Mouse (Mus musculus): ENCODE measurements at regions not wholly inside any gene's neighbourhood (a gene's known extent, or its start where the extent isn't known, plus 50 kb on each side); places are given as distances from the start of the nearest gene placed in this dataset.

DNA sequence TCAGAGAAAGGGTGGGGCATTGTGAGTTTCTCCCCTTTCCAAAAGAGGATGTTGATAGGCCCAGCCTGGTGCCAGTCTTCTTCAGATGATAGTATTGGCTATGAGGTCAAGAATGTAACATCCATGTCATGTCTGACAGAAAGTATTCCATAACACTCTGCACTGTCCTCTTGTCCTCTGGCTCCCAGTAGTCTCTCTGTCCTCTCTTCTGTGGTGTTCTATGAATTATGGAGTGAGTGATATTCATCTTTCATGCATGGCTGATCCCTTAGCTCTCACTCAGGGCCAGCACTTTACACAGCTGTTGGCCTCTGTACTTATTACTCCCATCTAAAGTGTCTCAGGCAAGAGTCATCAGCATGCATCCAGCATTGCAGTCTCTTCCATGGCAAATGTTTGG lies 319.9 kb upstream of the Rasgrp1 start:
- Histone ChIP-seq H3K4me1 (ENCODE audit: control insufficient read depth in 2 of 2, insufficient read depth in 2 of 2, low read length in 2 of 2, poor library complexity in 1 of 2) (no peaks in the 10 kb centered on the region), H3K9ac (ENCODE audit: insufficient read depth, low read depth, low read length, poor library complexity, severe bottlenecking) (no peak overlapping the region), H3K4me3 (ENCODE audit: insufficient read depth in 1 of 2, low read depth in 1 of 2, low read length in 2 of 2, poor library complexity in 1 of 2, severe bottlenecking in 1 of 2) (no peak overlapping the region), H3K27ac (ENCODE audit: insufficient read depth, low read depth, low read length, poor library complexity, severe bottlenecking) (no peak overlapping the region), H3K36me3 (ENCODE audit: control insufficient read depth, insufficient read depth, low read length, poor library complexity, severe bottlenecking) (no peaks in the 10 kb centered on the region), H3K9me3 (ENCODE audit: control insufficient read depth, insufficient read depth, low read depth, low read length) (no peaks in the 10 kb centered on the region)
- DNase-seq (ENCODE audit: low read depth, low spot score), result no peak
- no peak for TF ChIP-seq HCFC1 (IDR thresholded peaks at IDR 0.05; ENCODE audit: borderline replicate concordance, insufficient read depth, low read length)
- TF ChIP-seq ZNF384 (IDR thresholded peaks at IDR 0.05; ENCODE audit: low read depth, low read length), result no peak
- TF ChIP-seq ZC3H11A (IDR thresholded peaks at IDR 0.05; ENCODE audit: borderline replicate concordance, low read depth, low read length), result no peak
- no peak for TF ChIP-seq MAFK (IDR thresholded peaks at IDR 0.05; ENCODE audit: insufficient read depth, low read depth, low read length)
- TF ChIP-seq CHD2 (IDR thresholded peaks at IDR 0.05; ENCODE audit: low read depth, low read length), result no peak
- in situ Hi-C loops (cut with MboI; ENCODE audit: low sequenced_read_pairs in 2 of 2, unreplicated experiment in 2 of 2), result no loop called here

- in situ Hi-C loops (cut with MboI; ENCODE audit: low sequenced_read_pairs in 2 of 2, unreplicated experiment in 2 of 2), result no loop called here
Measured at GRCm38 (mm10) chr2:117666528-117666927, 323.7 kb upstream of the Rasgrp1 start.

DNA sequence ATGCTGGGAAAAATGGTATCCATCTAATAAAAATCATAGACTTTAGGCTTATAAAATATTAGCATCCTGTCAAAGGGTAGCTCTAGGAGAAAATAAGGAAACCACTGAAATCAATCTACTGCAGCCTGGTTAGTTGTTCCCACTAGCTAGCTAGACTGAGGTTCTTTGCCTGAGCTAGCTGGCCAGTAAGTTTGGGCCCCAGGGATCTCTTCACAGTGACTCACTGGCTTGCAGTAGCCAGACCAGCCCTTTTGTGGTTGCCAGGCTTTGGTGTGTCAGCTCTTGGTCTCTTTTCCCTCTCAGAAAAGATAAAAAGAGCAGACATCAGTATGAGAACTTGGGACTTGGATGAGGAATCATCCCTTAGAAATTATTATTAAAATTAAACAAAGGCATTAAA lies 325.3 kb upstream of the Rasgrp1 start:
- no peaks in the 10 kb centered on the region for H3K4me1 ChIP-seq (ENCODE audit: control insufficient read depth in 2 of 2, insufficient read depth in 2 of 2, low read length in 2 of 2, poor library complexity in 1 of 2)
- TF ChIP-seq ZC3H11A (IDR thresholded peaks at IDR 0.05; ENCODE audit: borderline replicate concordance, low read depth, low read length), result no peak
- no peak for TF ChIP-seq CHD2 (IDR thresholded peaks at IDR 0.05; ENCODE audit: low read depth, low read length)
- no peak for TF ChIP-seq ZNF384 (IDR thresholded peaks at IDR 0.05; ENCODE audit: low read depth, low read length)
- no peak for TF ChIP-seq HCFC1 (IDR thresholded peaks at IDR 0.05; ENCODE audit: borderline replicate concordance, insufficient read depth, low read length)
- TF ChIP-seq MAFK (IDR thresholded peaks at IDR 0.05; ENCODE audit: insufficient read depth, low read depth, low read length), result no peak
- no peaks in the 10 kb centered on the region for H3K9me3 ChIP-seq (ENCODE audit: control insufficient read depth, insufficient read depth, low read depth, low read length)
- no peak overlapping the region for H3K4me3 ChIP-seq (ENCODE audit: insufficient read depth in 1 of 2, low read depth in 1 of 2, low read length in 2 of 2, poor library complexity in 1 of 2, severe bottlenecking in 1 of 2)
- H3K9ac ChIP-seq (ENCODE audit: insufficient read depth, low read depth, low read length, poor library complexity, severe bottlenecking), result no peak overlapping the region
- in situ Hi-C loops (cut with MboI; ENCODE audit: low sequenced_read_pairs in 2 of 2, unreplicated experiment in 2 of 2), result no loop called here
- no peaks in the 10 kb centered on the region for H3K36me3 ChIP-seq (ENCODE audit: control insufficient read depth, insufficient read depth, low read length, poor library complexity, severe bottlenecking)
- DNase-seq (ENCODE audit: low read depth, low spot score), result no peak
- H3K27ac ChIP-seq (ENCODE audit: insufficient read depth, low read depth, low read length, poor library complexity, severe bottlenecking), result no peak overlapping the region

More at GRCm38 (mm10) chr2:117666528-117666927, 323.7 kb upstream of the Rasgrp1 start:
- H3K4me1 ChIP-seq (ENCODE audit: control insufficient read depth in 2 of 2, insufficient read depth in 2 of 2, low read length in 2 of 2, poor library complexity in 1 of 2), result no peaks in the 10 kb centered on the region
- no peak overlapping the region for H3K4me3 ChIP-seq (ENCODE audit: insufficient read depth in 1 of 2, low read depth in 1 of 2, low read length in 2 of 2, poor library complexity in 1 of 2, severe bottlenecking in 1 of 2)
- no peak overlapping the region for H3K27ac ChIP-seq (ENCODE audit: insufficient read depth, low read depth, low read length, poor library complexity, severe bottlenecking)
- H3K9me3 ChIP-seq (ENCODE audit: control insufficient read depth, insufficient read depth, low read depth, low read length), result no peaks in the 10 kb centered on the region
- TF ChIP-seq MAFK (IDR thresholded peaks at IDR 0.05; ENCODE audit: insufficient read depth, low read depth, low read length) (no peak), HCFC1 (IDR thresholded peaks at IDR 0.05; ENCODE audit: borderline replicate concordance, insufficient read depth, low read length) (no peak), ZC3H11A (IDR thresholded peaks at IDR 0.05; ENCODE audit: borderline replicate concordance, low read depth, low read length) (no peak), ZNF384 (IDR thresholded peaks at IDR 0.05; ENCODE audit: low read depth, low read length) (no peak), CHD2 (IDR thresholded peaks at IDR 0.05; ENCODE audit: low read depth, low read length) (no peak)
- H3K36me3 ChIP-seq (ENCODE audit: control insufficient read depth, insufficient read depth, low read length, poor library complexity, severe bottlenecking), result no peaks in the 10 kb centered on the region
- H3K9ac ChIP-seq (ENCODE audit: insufficient read depth, low read depth, low read length, poor library complexity, severe bottlenecking), result no peak overlapping the region
- DNase-seq (ENCODE audit: low read depth, low spot score), result no peak

GRCm38 (mm10) chr2:117674877-117675276 lies 332.1 kb upstream of the Rasgrp1 start:
- no peaks in the 10 kb centered on the region for H3K9me3 ChIP-seq (ENCODE audit: control insufficient read depth, insufficient read depth, low read depth, low read length)
- TF ChIP-seq MAFK (IDR thresholded peaks at IDR 0.05; ENCODE audit: insufficient read depth, low read depth, low read length) (no peak), CHD2 (IDR thresholded peaks at IDR 0.05; ENCODE audit: low read depth, low read length) (no peak), ZC3H11A (IDR thresholded peaks at IDR 0.05; ENCODE audit: borderline replicate concordance, low read depth, low read length) (no peak)

DNA sequence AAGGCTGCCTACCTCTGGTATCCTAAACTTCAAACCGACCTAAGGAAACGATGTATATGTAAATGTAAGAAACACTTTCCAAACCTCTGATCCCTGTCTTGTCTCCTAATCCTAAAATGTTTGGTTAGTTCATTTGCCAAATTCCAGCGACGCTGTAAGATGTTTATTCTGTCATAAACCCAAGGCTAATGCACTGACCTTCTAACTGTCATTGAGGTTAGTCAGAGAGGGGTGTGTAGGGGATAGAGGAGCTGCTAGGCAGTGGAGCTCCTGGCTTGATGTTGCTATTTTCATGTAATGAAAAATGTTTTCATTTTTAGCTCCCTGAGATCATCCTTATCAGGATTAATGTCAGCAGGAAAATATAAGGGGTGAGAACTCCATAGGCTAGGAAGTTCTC lies 335.8 kb upstream of the Rasgrp1 start:
- in situ Hi-C loops (cut with MboI; ENCODE audit: low sequenced_read_pairs in 2 of 2, unreplicated experiment in 2 of 2), result no loop called here
- Histone ChIP-seq H3K9me3 (ENCODE audit: control insufficient read depth, insufficient read depth, low read depth, low read length) (no peaks in the 10 kb centered on the region), H3K36me3 (ENCODE audit: control insufficient read depth, insufficient read depth, low read length, poor library complexity, severe bottlenecking) (no peaks in the 10 kb centered on the region), H3K4me1 (ENCODE audit: control insufficient read depth in 2 of 2, insufficient read depth in 2 of 2, low read length in 2 of 2, poor library complexity in 1 of 2) (no peaks in the 10 kb centered on the region), H3K4me3 (ENCODE audit: insufficient read depth in 1 of 2, low read depth in 1 of 2, low read length in 2 of 2, poor library complexity in 1 of 2, severe bottlenecking in 1 of 2) (no peak overlapping the region), H3K9ac (ENCODE audit: insufficient read depth, low read depth, low read length, poor library complexity, severe bottlenecking) (no peak overlapping the region), H3K27ac (ENCODE audit: insufficient read depth, low read depth, low read length, poor library complexity, severe bottlenecking) (no peak overlapping the region)
- TF ChIP-seq HCFC1 (IDR thresholded peaks at IDR 0.05; ENCODE audit: borderline replicate concordance, insufficient read depth, low read length), result no peak
- no peak for TF ChIP-seq ZC3H11A (IDR thresholded peaks at IDR 0.05; ENCODE audit: borderline replicate concordance, low read depth, low read length)
- no peak for TF ChIP-seq CHD2 (IDR thresholded peaks at IDR 0.05; ENCODE audit: low read depth, low read length)
- no peak for TF ChIP-seq ZNF384 (IDR thresholded peaks at IDR 0.05; ENCODE audit: low read depth, low read length)
- no peak for TF ChIP-seq MAFK (IDR thresholded peaks at IDR 0.05; ENCODE audit: insufficient read depth, low read depth, low read length)
- DNase-seq (ENCODE audit: low read depth, low spot score), result no peak

More at GRCm38 (mm10) chr2:117674877-117675276, 332.1 kb upstream of the Rasgrp1 start:
- no peak overlapping the region for H3K4me3 ChIP-seq (ENCODE audit: insufficient read depth in 1 of 2, low read depth in 1 of 2, low read length in 2 of 2, poor library complexity in 1 of 2, severe bottlenecking in 1 of 2)
- no peaks in the 10 kb centered on the region for H3K36me3 ChIP-seq (ENCODE audit: control insufficient read depth, insufficient read depth, low read length, poor library complexity, severe bottlenecking)
- H3K4me1 ChIP-seq (ENCODE audit: control insufficient read depth in 2 of 2, insufficient read depth in 2 of 2, low read length in 2 of 2, poor library complexity in 1 of 2), result no peaks in the 10 kb centered on the region
- DNase-seq (ENCODE audit: low read depth, low spot score), result no peak
- in situ Hi-C loops (cut with MboI; ENCODE audit: low sequenced_read_pairs in 2 of 2, unreplicated experiment in 2 of 2), result no loop called here
- no peak overlapping the region for H3K9ac ChIP-seq (ENCODE audit: insufficient read depth, low read depth, low read length, poor library complexity, severe bottlenecking)
- H3K27ac ChIP-seq (ENCODE audit: insufficient read depth, low read depth, low read length, poor library complexity, severe bottlenecking), result no peak overlapping the region
